Mouse (Mus musculus) MEL (cell line): Measurements from ENCODE around the gene Pgls.

ENCODE experiments used
- CTCF ChIP-seq, 3 experiments: IDR thresholded peaks in 2 of 3; conservative IDR thresholded peaks in 1 of 3; 2 replicates each; pipeline ENCODE4 v1.5.1; 2011 to 2012; ENCODE audit warnings: low read length in 3 of 3, low read depth in 2 of 3, mild to moderate bottlenecking in 2 of 3, improper control_type of control experiment in 1 of 3, inconsistent platforms in 1 of 3, mixed read lengths in 1 of 3, moderate library complexity in 1 of 3; ENCODE audit not compliant: control insufficient read depth in 1 of 3, insufficient read depth in 1 of 3, poor library complexity in 1 of 3, severe bottlenecking in 1 of 3
- HCFC1 ChIP-seq: IDR thresholded peaks from 2 replicates; pipeline ENCODE4 v1.6.1; 2012; ENCODE audit warnings: low read depth, mild to moderate bottlenecking, inconsistent platforms, low read length, improper control_type of control experiment, moderate library complexity

DNA sequence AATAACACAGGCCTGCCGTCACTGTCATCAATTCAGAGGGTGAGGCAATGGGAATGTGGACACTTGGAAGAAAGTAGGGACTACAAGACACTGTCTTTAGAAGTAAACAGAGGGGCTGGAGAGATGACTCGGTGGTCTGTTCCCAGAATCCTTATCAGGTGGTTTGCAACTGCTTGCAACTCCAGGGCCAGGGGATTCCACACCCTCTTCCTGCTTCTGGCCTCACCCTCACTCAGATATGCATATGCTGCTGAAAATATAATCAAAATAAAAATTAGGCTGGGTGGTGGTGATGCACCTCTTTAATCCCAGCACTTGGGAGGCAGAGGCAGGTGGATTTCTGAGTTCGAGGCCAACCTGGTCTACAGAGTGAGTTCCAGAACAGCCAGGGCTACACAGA, 31.9 kb upstream of the Pgls start:
- TF ChIP-seq CTCF (IDR thresholded peaks at IDR 0.05 in 2 of 3, conservative IDR thresholded peaks at IDR 0.05 in 1 of 3; ENCODE audit: control insufficient read depth in 1 of 3, insufficient read depth in 1 of 3, low read depth in 2 of 3, low read length in 3 of 3, poor library complexity in 1 of 3, severe bottlenecking in 1 of 3) = no peak
- TF ChIP-seq HCFC1 = no peak
